Mouse (Mus musculus) liver, postnatal 0 days (tissue): ENCODE data around the gene Sec24a. TPM values are rescaled to one million over a fixed set of nuclear protein-coding genes. Genes with fewer than 3 reads are reported as not detected.

ENCODE experiments used
- ATAC-seq: fragments of 200-750 bp; cut with Nextera tagmentation; 2 replicates; pipeline ENCODE4 v1.8.0; 2017; ENCODE audit warnings: mild to moderate bottlenecking, moderate library complexity
- DNase-seq: peaks from one replicate; pipeline ENCODE4 v3.0.0-alpha.2; 2016
- H3K27ac ChIP-seq: fragments of 300-500 bp; sonication (generic); 2 replicates; pipeline ENCODE4 v1.5.1; 2014; ENCODE audit warnings: antibody characterized with exemption, moderate library complexity, mild to moderate bottlenecking, low read depth
- H3K27me3 ChIP-seq: fragments of 300-500 bp; sonication (generic); 2 replicates; pipeline ENCODE4 v1.6.1; 2014; ENCODE audit warnings: low read length, control low read depth, mixed read lengths; ENCODE audit not compliant: insufficient read depth
- H3K36me3 ChIP-seq: fragments of 300-500 bp; sonication (generic); replicated peaks from 2 replicates; pipeline ENCODE4 v1.6.1; 2014; ENCODE audit warnings: mild to moderate bottlenecking, control low read depth, low read length, moderate library complexity, mixed read lengths; ENCODE audit not compliant: insufficient read depth
- H3K4me1 ChIP-seq: fragments of 300-500 bp; sonication (generic); 2 replicates; pipeline ENCODE4 v1.6.1; 2014; ENCODE audit warnings: antibody characterized with exemption, mild to moderate bottlenecking, control low read depth; ENCODE audit not compliant: insufficient read depth
- H3K4me2 ChIP-seq: fragments of 300-500 bp; sonication (generic); 2 replicates; pipeline ENCODE4 v1.6.1; 2014; ENCODE audit warnings: low read depth, mild to moderate bottlenecking, low read length, moderate library complexity, mixed read lengths
- H3K4me3 ChIP-seq: fragments of 300-500 bp; sonication (generic); 2 replicates; pipeline ENCODE4 v1.5.1; 2014; ENCODE audit warnings: low read depth, low read length
- H3K9ac ChIP-seq: fragments of 300-500 bp; sonication (generic); replicated peaks from 2 replicates; pipeline ENCODE4 v1.6.1; 2014; ENCODE audit warnings: mild to moderate bottlenecking, moderate library complexity
- H3K9me3 ChIP-seq: fragments of 300-500 bp; sonication (generic); 2 replicates; pipeline ENCODE4 v1.6.1; 2016; ENCODE audit warnings: mild to moderate bottlenecking, control low read depth, low read length, mixed read lengths
- CTCF ChIP-seq: sonication (generic); IDR thresholded peaks from 2 replicates; pipeline ENCODE4 v1.5.1; 2016; ENCODE audit warnings: antibody characterized with exemption, low read depth
- EP300 ChIP-seq: IDR thresholded peaks from 2 replicates; pipeline ENCODE4 v1.6.1; 2016; ENCODE audit warnings: antibody characterized with exemption, low read depth, mild to moderate bottlenecking
- WGBS: fragments of 180-500 bp; shearing (Covaris S2); extraction: QIAGEN DNeasy Blood & Tissue Kit; methylation state at CpG from one replicate; pipeline ENCODE4 v1.1.7; 2014; ENCODE audit not compliant: insufficient replicate concordance; 5-methylcytosine and 5-hydroxymethylcytosine counted together
- polyA plus RNA-seq: library from polyadenylated mRNA; unstranded; fragments of >200 nt; fragmentation: Nextera tagmentation; extraction: Ambion mirVana; gene quantifications from 2 replicates; pipeline ENCODE4 v1.2.1, GENCODE M21; 2015

Sec24a gene
- polyA plus RNA-seq, 1 experiment from 2014 or later, result 15.0 TPM

DNA sequence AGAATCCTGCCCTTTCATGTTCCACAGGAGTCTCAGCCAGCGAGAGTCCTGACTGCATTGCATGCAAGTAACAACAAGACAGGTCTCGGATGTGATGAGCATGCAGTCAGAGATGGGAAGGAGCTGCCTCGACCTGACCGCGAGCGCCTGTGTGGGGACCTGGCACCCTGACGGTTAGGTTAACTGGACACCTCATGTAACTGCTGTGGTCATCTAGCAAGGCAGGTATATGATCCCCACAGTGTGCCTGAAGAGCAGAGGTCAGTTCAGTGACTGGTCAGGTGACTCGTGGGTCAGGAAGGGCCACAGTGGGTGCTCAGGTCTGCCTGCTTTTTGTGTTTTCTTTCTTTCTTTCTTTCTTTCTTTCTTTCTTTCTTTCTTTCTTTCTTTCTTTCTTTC is 81.5 kb downstream of the Sec24a start:
- no peak overlapping the region for H3K4me2 ChIP-seq
- H3K9ac ChIP-seq, result no peak overlapping the region
- ATAC-seq (peak; percentile 14; the same call in 1 of the 2 replicates), DNase-seq (peak; percentile 17)
- no peaks in the 10 kb centered on the region for H3K9me3 ChIP-seq
- WGBS, result 35% methylated on average over 8 of the region's 8 CpGs
- no peaks in the 10 kb centered on the region for H3K27me3 ChIP-seq
- H3K36me3 ChIP-seq, result no peaks in the 10 kb centered on the region
- no peak overlapping the region for H3K4me3 ChIP-seq
- TF ChIP-seq EP300, result no peak
- TF ChIP-seq CTCF, result no peak
- H3K4me1 ChIP-seq, result 0 out of 2 replicates have a peak, but pooled peaks cover 3% of the 10 kb centered on the region
- H3K27ac ChIP-seq, result no peak overlapping the region

DNA sequence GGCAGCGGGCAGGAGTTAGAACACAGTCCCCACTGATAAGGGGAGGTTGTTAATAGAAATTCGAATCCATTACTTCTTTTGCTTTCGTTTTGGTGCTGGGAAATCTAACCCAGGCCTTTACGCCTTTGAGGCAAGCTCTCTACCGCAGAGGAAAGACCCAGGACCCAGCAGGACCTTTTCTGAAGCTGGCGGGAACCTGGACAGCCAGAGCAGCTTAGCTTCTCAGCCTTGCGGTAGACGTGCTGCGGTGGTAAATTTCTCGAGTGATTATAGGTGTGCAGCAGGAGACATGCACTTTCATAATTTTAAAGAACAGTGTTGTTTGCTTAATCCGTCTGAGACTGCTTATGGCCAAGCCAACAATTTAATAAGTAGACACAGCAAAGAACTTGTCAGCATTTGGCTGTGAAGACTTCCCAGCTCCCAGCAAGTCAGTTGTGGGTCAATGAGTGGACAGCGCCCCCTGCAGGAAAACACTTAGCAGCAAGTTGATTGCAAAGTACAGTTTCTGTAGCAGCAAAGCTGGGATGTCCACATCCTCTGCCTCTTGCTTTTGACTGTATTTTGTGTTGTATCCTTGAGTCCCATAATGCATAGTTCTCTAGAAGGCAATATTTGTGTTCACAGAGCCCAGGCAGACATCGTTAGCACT is 82.0 kb downstream of the Sec24a start:
- peak; percentile 74 for ATAC-seq
- TF ChIP-seq EP300 (no peak), CTCF (peak; percentile 98)
- 25% methylated on average over 13 of the region's 13 CpGs for WGBS
- 0 out of 2 replicates have a peak, but pooled peaks cover 3% of the 10 kb centered on the region for H3K4me1 ChIP-seq
- H3K27ac ChIP-seq, result no peak overlapping the region
- peak overlapping the region; percentile 63 for H3K4me2 ChIP-seq
- H3K4me3 ChIP-seq, result peak overlapping the region; percentile 27
- no peaks in the 10 kb centered on the region for H3K36me3 ChIP-seq
- no peaks in the 10 kb centered on the region for H3K27me3 ChIP-seq
- H3K9ac ChIP-seq, result peak overlapping the region; percentile 50
- peak; percentile 91 for DNase-seq
- no peaks in the 10 kb centered on the region for H3K9me3 ChIP-seq

DNA sequence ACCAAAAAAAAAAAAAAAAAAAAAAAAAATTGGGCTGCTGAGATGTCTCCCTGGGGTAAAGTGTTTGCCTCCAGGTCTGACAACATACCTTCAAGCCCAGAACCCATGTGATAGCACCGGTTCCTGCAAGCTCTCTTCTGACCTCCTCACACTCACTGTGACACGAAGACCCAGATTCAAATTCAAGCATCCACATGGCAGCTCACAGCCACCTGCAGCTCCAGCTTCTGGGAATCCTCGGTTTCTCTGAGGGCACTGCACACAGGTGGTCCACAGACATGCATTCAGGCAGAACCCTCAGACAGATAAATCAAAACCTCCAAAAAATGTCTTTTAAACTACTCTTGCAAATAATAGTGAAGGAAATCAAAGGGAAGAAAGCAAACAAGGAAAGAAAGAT is 84.0 kb downstream of the Sec24a start:
- no peaks in the 10 kb centered on the region for H3K36me3 ChIP-seq
- H3K4me2 ChIP-seq, result no peak overlapping the region
- no peak for DNase-seq
- H3K9ac ChIP-seq, result no peak overlapping the region
- WGBS, result 67% methylated on average over 3 of the region's 3 CpGs
- no peak overlapping the region for H3K4me3 ChIP-seq
- TF ChIP-seq EP300, result no peak
- TF ChIP-seq CTCF, result no peak
- no peak for ATAC-seq
- H3K4me1 ChIP-seq, result 0 out of 2 replicates have a peak, but pooled peaks cover 3% of the 10 kb centered on the region
- H3K9me3 ChIP-seq, result no peaks in the 10 kb centered on the region
- no peak overlapping the region for H3K27ac ChIP-seq
- H3K27me3 ChIP-seq, result no peaks in the 10 kb centered on the region

DNA sequence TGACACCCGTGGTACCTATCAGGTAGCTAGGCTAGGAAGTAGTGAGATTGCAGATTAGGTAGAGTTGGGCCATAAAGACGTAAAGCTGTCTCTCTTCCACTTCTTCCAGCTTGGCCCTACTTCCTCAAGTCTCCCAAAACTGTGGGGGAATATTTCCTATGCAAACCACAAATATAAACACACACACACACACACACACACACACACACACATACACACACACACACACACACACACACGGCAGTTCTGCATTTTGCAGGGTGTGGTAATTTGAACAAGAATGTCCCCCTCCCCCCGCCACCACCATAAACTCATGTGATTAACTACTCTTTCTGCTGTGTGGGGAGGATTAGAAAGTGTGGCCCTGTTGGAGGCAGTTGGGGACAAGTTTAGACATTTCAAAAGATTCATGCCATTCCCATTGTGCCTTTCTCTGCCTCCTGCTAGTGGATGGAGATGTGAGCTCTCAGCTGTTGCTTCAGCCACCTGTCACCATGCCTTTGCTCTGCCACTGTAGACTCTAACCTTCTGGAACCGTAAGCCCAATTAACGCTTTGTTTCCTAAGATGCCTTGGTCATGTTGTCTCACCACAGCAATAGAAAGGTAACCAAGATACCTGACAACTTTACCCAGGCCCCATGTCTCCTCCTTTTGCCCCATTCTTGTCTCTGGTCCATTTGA is 85.6 kb downstream of the Sec24a start:
- DNase-seq (no peak), ATAC-seq (no peak)
- TF ChIP-seq EP300 (no peak), CTCF (no peak)
- Histone ChIP-seq H3K27ac (no peak overlapping the region), H3K9me3 (no peaks in the 10 kb centered on the region), H3K4me3 (no peak overlapping the region), H3K4me2 (no peak overlapping the region), H3K36me3 (no peaks in the 10 kb centered on the region), H3K4me1 (0 out of 2 replicates have a peak, but pooled peaks cover 3% of the 10 kb centered on the region), H3K9ac (no peak overlapping the region), H3K27me3 (no peaks in the 10 kb centered on the region)
- 53% methylated on average over 6 of the region's 6 CpGs for WGBS

GRCm38 (mm10) chr11:51675386-51675785 is 88.0 kb downstream of the Sec24a start:
- Histone ChIP-seq H3K4me2 (no peak overlapping the region), H3K27me3 (no peaks in the 10 kb centered on the region), H3K9ac (no peak overlapping the region), H3K4me1 (no peaks in the 10 kb centered on the region), H3K9me3 (no peaks in the 10 kb centered on the region), H3K27ac (no peak overlapping the region), H3K4me3 (no peak overlapping the region), H3K36me3 (no peaks in the 10 kb centered on the region)
- no peak for TF ChIP-seq EP300
- no peak for TF ChIP-seq CTCF
- 71% methylated on average over 5 of the region's 5 CpGs for WGBS
- no peak for ATAC-seq
- no peak for DNase-seq

GRCm38 (mm10) chr11:51673291-51673690 is 90.1 kb downstream of the Sec24a start:
- Histone ChIP-seq H3K4me2 (no peak overlapping the region), H3K9me3 (no peaks in the 10 kb centered on the region), H3K27me3 (no peaks in the 10 kb centered on the region), H3K36me3 (no peaks in the 10 kb centered on the region), H3K9ac (no peak overlapping the region), H3K27ac (no peak overlapping the region), H3K4me1 (no peaks in the 10 kb centered on the region), H3K4me3 (no peak overlapping the region)
- no peak for TF ChIP-seq CTCF
- TF ChIP-seq EP300, result no peak
- 81% methylated on average over 9 of the region's 9 CpGs for WGBS
- no peak for DNase-seq
- no peak for ATAC-seq
